Mouse (Mus musculus) embryonic fibroblast, embryonic 13.5 days (primary cell): Measurements from ENCODE around the gene Spns3.

Experiments used
- CTCF ChIP-seq: IDR thresholded peaks from 2 replicates; pipeline ENCODE4 v1.5.1; 2011; ENCODE audit warnings: mild to moderate bottlenecking, control low read depth, low read length, moderate library complexity, borderline replicate concordance; ENCODE audit not compliant: insufficient read depth
- POLR2A ChIP-seq: IDR thresholded peaks from 2 replicates; pipeline ENCODE4 v1.6.1; 2011; ENCODE audit warnings: low read depth, mild to moderate bottlenecking, control low read depth, low read length, moderate library complexity

GRCm38 (mm10) chr11:72489881-72490301, 60.4 kb downstream of the Spns3 start, which contains the start of gene Spns2:
- TF ChIP-seq CTCF = peak; percentile 50
- peak; percentile 55; the same call in 1 of the 2 replicates for TF ChIP-seq POLR2A
